Mouse (Mus musculus) adrenal gland, postnatal 4 days (tissue): ENCODE measurements around the gene Ebf1. TPM values are rescaled to one million over a fixed set of nuclear protein-coding genes. Genes with fewer than 3 reads are reported as not detected.

ENCODE experiments used
- DNase-seq, 2 experiments: peaks; one replicate each; pipeline ENCODE4 v3.0.0; 2021 to 2022; ENCODE audit warnings: low spot score in 2 of 2, mixed read lengths in 2 of 2
- total RNA-seq, 2 experiments: library from RNA; stranded (reverse); gene quantifications; 2 replicates each; pipeline ENCODE4 v1.2.3; 2021

Gene Ebf1
- total RNA-seq, 2 experiments from 2014 or later: 32.5 to 36.8 TPM

DNA sequence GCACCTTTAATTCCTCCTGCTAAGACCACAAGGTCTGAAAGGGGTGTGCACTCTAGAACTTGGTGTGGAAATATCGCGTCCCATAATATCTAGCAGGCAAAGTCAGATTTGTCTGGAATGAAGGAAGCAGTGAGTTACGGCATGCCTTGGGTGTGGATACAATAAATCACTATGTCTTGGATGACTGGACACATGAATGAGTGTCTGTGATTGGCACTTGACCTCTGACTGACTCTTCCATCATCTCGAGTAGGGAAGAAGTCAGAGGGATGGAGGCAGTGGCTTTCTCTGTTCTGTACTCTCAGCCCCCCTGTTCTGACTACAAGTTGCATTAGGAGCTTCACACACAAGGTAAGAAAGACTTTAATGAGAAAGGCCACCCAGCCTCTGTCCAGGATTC, 112.8 kb downstream of the Ebf1 start:
- DNase-seq: no peak

- no peak for DNase-seq
These were observed 114.6 kb downstream of the Ebf1 start for GRCm38 (mm10) chr11:44731763-44732162.

DNA sequence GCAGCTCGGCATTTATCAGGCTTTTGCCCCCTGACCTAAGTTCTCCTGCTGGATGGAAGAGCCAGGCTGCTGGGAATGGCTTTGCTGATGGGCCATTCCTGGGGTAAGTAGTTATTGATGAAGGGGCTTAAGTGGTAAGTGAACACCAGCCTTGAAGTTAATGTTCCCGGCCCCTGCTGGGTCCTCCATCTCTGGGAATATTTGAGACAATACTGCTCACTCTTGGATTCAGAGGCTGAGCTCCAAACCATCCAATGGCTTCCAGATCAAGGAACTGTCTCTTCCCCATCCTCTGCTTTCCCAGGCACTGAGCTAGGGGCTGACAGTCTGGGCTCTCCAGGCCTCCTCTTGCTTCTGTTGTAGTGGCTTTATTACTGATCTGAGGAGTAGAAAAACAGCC, 116.2 kb downstream of the Ebf1 start:
- no peak for DNase-seq

DNA sequence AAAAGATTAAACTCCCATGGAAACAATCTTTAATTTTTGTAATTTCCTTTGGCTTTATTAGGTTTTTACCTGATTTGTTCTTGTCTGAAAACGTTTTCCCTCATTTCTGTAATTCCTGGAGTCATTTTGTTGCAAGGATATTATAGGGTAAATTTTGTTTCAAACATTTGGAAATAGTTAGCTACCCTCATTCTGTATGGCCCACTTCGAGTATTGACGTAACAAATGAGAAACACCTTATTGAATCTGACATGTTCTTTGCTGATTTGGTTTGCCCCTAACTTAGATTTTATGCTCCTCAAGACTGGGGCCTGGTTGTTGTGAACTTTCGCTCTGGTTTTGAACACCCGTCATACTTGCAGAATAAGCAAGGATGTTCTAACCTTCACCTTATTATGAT, 120.9 kb downstream of the Ebf1 start:
- no peak for DNase-seq

- DNase-seq: no peak
These were observed 121.7 kb downstream of the Ebf1 start for GRCm38 (mm10) chr11:44738820-44739219.

DNA sequence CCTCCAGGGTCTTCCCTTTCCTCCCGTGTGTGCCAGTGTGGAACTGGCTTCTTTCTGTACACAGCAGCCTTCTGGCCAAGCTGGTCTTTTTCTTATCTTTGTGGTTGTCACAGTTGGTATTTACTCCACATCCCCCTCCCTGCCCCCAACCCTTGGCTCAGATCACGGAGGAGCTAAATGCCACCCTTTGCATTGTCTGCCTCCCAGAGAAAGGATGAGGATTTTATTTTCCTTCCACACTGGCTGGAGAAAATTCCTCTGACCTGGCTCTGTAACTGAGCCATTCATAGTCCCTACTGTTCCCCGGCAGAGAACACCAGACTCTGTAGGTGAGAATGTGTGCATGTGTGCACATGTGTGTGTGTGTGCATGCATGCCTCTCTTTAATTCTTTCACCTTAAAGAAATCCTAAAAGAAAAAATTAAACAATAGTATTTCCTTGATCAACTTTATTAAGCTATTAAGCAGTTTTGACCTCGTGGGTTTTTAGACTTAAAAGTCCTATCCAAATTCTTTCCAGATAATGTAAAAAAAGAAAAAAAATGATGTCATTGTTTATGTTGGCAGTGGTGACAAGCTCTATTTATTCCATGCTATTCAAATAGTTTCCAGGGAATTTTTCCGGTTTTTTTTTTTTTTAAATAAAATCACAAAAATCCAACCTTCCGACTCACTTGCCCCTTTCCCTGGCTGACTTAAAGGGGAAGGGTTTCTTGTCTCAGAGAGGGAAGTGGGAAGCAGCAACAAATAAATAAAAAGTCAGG, 123.3 kb downstream of the Ebf1 start:
- no peak for DNase-seq

- DNase-seq: no peak
These were observed 124.0 kb downstream of the Ebf1 start for GRCm38 (mm10) chr11:44741042-44741491.

DNA sequence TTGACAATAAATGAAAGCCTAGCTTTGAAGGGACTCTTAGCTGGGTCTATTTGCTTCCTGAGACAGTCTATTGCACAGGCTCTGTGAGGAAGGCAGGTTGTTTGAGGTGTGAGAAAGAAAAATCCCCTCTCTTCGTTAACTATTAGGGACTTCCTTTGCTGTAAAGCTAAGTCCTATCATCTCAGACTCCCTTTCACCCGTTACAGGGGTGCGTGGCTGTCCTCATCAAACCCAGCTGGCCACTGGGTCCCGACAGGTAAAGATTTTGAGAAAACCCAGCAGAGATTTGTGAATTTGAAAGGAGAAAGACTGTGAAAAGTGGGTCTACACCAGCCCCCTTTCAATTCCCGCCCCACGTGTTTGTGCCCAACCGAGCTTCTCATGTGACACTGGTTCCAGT, 127.3 kb downstream of the Ebf1 start:
- no peak for DNase-seq

DNA sequence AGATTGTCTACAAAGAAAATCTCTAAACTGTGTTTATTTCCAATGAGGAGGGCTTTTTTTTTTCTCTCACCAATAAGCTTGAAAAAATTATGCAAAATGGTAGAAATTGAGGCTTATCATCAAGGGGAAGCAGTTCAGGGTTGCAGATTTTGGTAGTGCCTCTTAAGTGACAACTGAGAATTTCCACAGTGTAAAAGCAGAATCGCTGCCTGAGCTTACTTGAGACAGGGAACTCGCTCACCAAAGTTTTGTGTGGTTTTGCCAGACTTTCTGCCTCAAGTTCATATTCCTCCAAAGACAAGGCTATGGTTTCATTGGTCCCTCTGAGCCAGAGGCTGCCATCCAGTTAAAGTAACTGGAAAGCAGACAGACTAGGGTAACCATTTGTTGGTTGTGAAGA, 128.8 kb downstream of the Ebf1 start:
- no peak for DNase-seq

DNA sequence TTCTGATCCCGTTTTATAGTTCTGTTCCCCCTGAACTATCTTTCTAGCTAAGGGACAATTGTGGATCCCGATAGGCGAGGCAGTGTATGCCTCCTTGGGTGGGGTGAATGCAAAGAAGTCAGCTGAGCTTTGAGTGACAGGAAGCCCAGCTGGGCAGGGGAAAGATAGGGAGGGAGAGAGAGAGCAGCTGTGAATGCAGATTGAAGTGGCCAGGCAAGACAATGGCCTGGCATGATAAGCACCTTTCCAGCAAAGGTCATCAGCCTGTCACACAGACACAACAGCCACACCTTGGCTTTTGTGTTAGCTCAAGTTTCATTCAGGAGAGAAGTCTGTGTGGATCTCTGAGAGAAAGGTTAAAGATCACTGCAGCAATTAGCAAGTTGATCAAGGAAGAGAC, 129.6 kb downstream of the Ebf1 start:
- no peak for DNase-seq

GRCm38 (mm10) chr11:44749309-44749708, 132.2 kb downstream of the Ebf1 start:
- no peak for DNase-seq

DNA sequence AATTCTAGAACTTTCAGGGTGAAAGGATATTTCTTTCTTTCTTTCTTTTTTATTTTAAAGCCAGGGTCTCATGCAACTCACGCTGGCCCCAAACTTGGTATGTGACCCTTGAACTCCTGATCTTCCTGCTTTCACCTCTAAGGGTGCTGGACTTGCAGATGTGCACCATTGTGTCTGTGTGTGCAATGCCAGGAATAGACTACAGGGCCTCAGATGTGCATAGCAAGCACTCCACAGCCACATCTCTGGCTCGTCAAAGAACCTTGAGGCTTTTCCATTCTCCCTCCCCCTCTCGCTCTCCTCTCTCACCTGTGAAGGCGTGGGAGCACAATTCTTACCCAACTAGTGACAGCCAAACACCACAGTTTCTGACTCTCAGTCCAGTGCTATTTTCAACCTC, 137.2 kb downstream of the Ebf1 start:
- no peak for DNase-seq

DNA sequence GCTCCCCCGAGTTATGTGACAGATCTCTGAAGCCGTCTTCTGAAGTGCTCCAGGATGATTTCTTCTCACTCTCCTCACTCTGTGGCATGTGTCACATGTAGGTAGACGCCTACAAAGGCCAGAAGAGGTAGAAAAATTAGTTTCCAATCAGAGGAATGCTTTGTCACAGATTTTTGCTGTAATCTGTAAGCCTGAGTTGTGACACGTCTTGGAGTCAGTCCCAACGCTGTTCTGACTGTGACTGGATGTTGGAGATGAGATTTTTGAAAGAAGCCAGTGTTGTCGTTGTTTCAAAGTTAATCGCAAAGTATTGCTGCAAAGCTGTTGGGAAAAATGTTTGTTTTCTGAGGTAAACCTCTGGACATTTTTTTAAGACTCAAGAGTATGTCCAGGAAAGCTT, 139.2 kb downstream of the Ebf1 start:
- DNase-seq: no peak

DNA sequence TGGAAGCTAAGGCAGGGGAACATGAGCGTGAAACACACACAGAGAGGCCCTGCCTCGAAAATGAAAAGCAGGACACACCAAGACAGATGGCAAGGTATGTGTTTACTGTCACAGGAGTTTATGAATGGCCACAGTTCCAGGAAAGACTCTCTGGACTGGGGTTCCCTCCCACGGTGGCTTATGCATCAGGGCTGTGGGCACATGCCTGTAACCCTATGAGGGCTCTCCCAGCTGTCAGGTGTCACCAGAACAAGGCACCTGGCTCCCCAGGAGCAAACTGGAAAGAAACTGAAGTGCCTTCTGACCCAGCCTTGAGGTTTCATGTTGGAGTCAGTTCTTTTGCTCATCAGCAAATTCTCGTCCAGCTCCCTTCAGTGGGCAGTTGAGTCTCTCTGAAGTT, 141.7 kb downstream of the Ebf1 start:
- no peak for DNase-seq

DNA sequence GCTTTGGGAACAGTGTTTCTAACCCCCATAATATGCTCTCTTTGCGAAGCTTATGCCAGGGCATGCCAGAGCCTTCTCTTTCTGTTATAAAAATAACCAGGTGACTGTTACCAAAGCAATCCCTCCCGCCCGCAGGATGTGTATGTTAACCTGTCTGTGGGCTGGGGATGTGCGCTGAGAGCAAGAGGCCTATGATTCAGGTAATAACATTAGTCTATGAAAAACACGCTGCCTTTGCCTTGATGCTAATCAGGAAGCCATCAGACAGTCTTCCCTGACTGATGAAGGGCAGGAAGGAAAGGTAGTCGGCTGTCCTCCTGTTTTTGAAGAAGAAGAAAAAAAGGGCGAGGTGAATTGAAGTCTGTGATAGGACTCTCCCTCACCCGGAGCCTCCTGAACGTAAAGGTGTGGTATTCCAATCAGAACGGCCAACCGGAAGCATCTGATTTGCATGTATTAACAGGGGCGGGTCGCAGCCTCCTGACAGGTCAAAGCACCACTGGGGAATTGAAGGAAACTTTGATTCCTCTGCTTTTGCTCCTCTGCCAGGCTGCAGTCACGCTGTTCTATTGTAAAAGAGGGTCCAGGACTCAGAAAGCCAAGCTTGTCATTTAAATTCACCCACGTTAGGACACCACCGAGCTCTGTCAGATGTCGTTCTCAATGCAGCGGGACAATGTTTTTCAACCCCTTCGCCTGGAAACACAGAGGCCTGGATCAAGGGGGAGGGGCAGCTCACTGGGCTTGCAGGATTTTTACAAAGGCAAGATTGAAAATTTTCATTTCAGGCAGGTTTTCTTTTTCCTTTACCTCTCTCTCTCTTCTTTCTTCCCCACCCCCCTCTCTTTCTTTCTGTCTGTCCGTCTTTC, 144.2 kb downstream of the Ebf1 start:
- DNase-seq: no peak

GRCm38 (mm10) chr11:44763992-44764835, 147.1 kb downstream of the Ebf1 start:
- no peak for DNase-seq

DNA sequence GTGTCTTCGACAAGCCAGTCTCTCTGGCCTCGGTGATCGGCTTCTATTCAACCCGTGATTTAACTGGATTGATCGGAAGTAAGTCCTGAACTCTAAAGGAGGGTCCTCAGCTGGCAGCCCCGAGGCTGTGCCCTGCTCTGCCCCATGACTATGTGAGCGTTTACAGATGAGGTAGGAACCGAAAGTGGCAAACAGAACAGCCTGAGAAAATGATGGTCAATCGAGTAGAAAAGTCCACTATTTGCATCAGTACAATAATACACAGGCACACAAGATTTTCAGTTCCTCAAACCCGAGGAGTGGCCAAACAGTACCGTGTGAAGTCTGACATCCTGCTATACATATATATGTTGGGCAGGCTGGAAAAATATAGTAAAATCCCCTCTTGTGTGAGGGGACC, 147.9 kb downstream of the Ebf1 start:
- DNase-seq: no peak

DNA sequence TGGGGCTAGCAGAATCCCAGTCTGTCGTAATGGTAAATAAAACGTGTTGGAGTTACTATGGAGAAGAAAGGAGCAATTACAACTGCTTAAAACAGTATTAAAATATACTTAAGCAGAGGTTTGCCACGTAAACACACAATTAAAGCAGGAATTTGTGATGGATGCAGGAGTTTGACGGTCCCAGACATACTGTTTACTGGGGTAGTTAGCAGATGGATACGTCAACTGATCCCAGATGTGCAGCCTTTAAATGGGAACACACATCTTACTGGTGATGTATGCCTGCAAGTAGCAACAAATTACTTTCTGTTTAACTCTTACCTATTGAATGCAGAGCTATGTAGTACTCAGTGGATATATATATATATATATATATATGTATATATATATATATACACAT, 149.1 kb downstream of the Ebf1 start:
- DNase-seq: no peak

GRCm38 (mm10) chr11:44767322-44767721, 150.2 kb downstream of the Ebf1 start:
- no peak for DNase-seq

DNA sequence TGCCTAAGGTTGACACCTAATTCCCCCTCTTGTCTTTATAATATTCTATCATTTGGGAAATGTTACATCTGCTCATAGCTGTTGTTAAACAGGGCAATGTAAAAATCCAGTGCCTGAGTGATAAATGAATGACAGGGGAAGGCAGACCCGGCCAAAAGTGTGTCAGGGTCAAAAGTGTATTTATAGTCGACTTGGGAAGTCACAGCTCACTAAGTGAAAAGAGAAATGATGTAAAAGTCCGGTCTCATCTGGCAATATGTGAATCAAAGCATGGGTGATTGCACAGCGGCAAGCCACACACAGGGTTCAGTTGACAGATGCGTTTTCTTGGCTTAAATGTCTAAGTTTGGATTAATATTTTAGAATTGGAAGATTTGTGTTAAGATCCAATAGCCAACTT, 151.2 kb downstream of the Ebf1 start:
- no peak for DNase-seq

DNA sequence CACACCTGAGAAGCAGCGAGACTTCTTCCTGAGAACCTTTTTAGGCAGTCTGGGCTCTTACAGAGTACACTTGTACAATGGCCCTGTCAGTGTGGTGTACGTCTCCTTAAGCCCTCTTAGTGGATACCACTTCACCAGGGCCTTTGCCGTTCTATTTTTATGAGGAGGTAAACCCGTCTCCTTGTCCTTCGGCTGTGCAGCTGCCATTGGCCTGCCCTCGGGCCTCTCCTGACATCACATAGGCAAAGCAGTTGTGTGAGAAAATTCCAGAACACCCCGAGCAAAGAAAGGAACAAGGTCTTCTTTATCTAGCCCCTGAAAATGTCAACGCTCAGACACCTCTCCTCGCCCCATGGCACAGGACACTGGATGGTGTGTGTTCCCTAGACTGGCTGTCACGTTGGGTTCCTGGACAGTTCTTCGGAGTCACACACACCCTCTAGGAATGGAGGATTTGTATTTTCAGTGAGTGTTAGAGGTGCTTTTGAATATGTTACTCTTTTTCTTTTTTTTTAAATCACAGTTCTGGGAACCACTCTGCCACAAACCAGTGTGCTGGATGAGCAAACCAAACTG, 154.0 kb downstream of the Ebf1 start:
- DNase-seq: no peak
